ENCODE assay signal across 9 mouse cellular contexts in the genomic region with DNA sequence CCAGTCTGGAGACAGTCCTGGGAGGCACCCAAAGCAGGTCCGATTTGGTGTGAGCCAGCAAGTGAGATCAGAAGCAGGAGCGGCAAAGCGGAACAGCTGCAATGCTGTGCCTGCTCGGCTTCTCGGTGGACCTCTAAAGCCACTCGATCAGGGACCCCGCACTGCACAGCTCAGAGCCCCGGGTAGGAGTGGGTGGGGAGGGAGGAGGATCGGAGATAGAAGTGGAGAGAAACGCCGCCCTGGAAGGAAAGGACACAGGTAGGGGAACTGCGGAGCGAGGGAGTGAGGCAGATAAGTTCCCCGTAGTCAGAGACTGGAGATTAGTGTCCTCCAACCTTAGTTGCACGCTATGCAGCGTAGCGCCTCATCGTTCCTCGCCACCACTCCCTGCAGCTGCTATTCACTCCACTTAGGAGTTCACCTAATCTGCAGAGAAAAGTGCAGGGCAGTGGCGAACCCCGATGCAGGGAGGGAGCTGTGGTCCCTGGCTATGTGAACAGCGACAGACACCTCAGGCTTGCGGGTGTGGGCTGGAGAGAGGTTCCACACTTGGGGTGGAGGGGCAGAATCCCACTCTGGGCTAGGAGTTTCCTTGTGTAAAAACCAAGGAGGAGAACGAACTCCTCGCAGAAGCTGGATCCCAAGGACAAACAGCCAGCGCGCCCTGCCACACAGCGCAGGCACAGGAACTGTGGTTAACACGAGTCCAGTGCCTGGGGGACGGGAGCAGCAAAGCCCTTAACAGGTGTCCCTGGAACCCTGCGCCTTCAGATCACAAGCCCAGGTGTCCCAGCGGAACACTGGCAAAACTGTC. TPM values are rescaled to one million over a fixed set of nuclear protein-coding genes. Genes with fewer than 3 reads are reported as not detected.
DNase-seq lines count a peak whose midpoint lies in the region; ATAC-seq lines count a peak whose summit lies in the region.
"Had no signal": no experiment of that assay in that cellular context is flagged by ENCODE, and none has a peak within 500 bp of the region (broad histone marks: within the 10 kb centered on the region; RNA-seq: fewer than 3 reads in every experiment).

A gene (minus strand): TSS at position 177 of the 814 bp plus-strand sequence.

- DNase-seq in frontal cortex, postnatal 25 days (ENCODE audit: low spot score in 2 of 2), result no peak
- peak; percentile 13 for DNase-seq in right cerebral cortex, postnatal 4 days
- no peak for DNase-seq in right cerebral cortex, postnatal 25 days
- no peak for DNase-seq in urinary bladder, postnatal 10 days (ENCODE audit: low spot score)

- no peaks in the 10 kb centered on the region for H3K4me1 ChIP-seq in heart, embryonic 16.5 days (ENCODE audit: control insufficient read depth, insufficient read depth, low read length)
- no peaks in the 10 kb centered on the region for H3K4me1 ChIP-seq in limb, embryonic 12.5 days (replicated peaks)
- peaks cover 14% of the 10 kb centered on the region for H3K4me1 ChIP-seq in neural tube, embryonic 13.5 days (replicated peaks)

- H3K27ac ChIP-seq in heart, embryonic 16.5 days (ENCODE audit: low read length), result no peak within 1 kb of the TSS
- no peak within 1 kb of the TSS for H3K27ac ChIP-seq in limb, embryonic 12.5 days
- no peak within 1 kb of the TSS for H3K27ac ChIP-seq in neural tube, embryonic 13.5 days (replicated peaks)

- H3K9me3 ChIP-seq in heart, embryonic 16.5 days (replicated peaks; ENCODE audit: control insufficient read depth, low read length), result no peaks in the 10 kb centered on the region
- no peaks in the 10 kb centered on the region for H3K9me3 ChIP-seq in limb, embryonic 12.5 days
- H3K9me3 ChIP-seq in neural tube, embryonic 13.5 days, result no peaks in the 10 kb centered on the region

- peak within 1 kb of the TSS; percentile 91 for H3K4me2 ChIP-seq in heart, embryonic 16.5 days (ENCODE audit: low read depth, low read length)
- H3K4me2 ChIP-seq in limb, embryonic 12.5 days, result peak within 1 kb of the TSS; percentile 84
- peak within 1 kb of the TSS; percentile 87 for H3K4me2 ChIP-seq in neural tube, embryonic 13.5 days

- peak within 1 kb of the TSS; percentile 62 for H3K9ac ChIP-seq in heart, embryonic 16.5 days (ENCODE audit: low read length)
- H3K9ac ChIP-seq in limb, embryonic 12.5 days (replicated peaks), result peak within 1 kb of the TSS; percentile 40
- peak within 1 kb of the TSS; percentile 70 for H3K9ac ChIP-seq in neural tube, embryonic 13.5 days

- peak within 1 kb of the TSS; percentile 57 for H3K4me3 ChIP-seq in heart, embryonic 16.5 days (ENCODE audit: low read length)
- peak within 1 kb of the TSS; percentile 42 for H3K4me3 ChIP-seq in limb, embryonic 12.5 days (replicated peaks)
- H3K4me3 ChIP-seq in neural tube, embryonic 13.5 days, result peak within 1 kb of the TSS; percentile 46

- ATAC-seq in frontal cortex, adult (ENCODE audit: low TSS enrichment), result peak; percentile 66
- ATAC-seq in heart, embryonic 16.5 days (replicated peaks; ENCODE audit: extremely low read depth, insufficient read depth, low FRiP score), result no peak; the same call in 1 of the 2 replicates
- ATAC-seq in limb, embryonic 12.5 days (ENCODE audit: insufficient number of reproducible peaks, insufficient read depth, low FRiP score, low TSS enrichment, low read depth), result peak; percentile 73
- peak; percentile 83 for ATAC-seq in neural tube, embryonic 13.5 days (ENCODE audit: low read depth)

- no peaks in the 10 kb centered on the region for H3K36me3 ChIP-seq in heart, embryonic 16.5 days (ENCODE audit: control insufficient read depth, insufficient read depth)
- H3K36me3 ChIP-seq in limb, embryonic 12.5 days, result no peaks in the 10 kb centered on the region
- no peaks in the 10 kb centered on the region for H3K36me3 ChIP-seq in neural tube, embryonic 13.5 days

- H3K27me3 ChIP-seq in heart, embryonic 16.5 days (ENCODE audit: control insufficient read depth, insufficient read depth, low read length), result 0 out of 2 replicates have a peak, but pooled peaks cover 4% of the 10 kb centered on the region
- H3K27me3 ChIP-seq in limb, embryonic 12.5 days, result peaks cover 21% of the 10 kb centered on the region
- peaks cover 37% of the 10 kb centered on the region for H3K27me3 ChIP-seq in neural tube, embryonic 13.5 days

- whole genome bisulfite sequencing in heart, embryonic 16.5 days, result under 1% methylated on average over 32 of the region's 32 CpGs
- under 1% methylated on average over 32 of the region's 32 CpGs for WGBS in limb, embryonic 12.5 days
- under 1% methylated on average over 32 of the region's 32 CpGs for WGBS in neural tube, embryonic 13.5 days

RNA-seq across cellular contexts. Expression of the gene that starts here (rescaled TPM):
- polyA plus RNA-seq in heart, embryonic 16.5 days (2015; fragmentation: Nextera tagmentation; extraction: Ambion mirVana), result 0.08 and 0.14 TPM in 2 replicates
- polyA plus RNA-seq in limb, embryonic 12.5 days (2016; fragmentation: Nextera tagmentation; extraction: Ambion mirVana), result 0.18 and 0.36 TPM in 2 replicates
- 0.94 and 1.0 TPM in 2 replicates for polyA plus RNA-seq in neural tube, embryonic 13.5 days (2015; fragmentation: Nextera tagmentation; extraction: Ambion mirVana)
- polyA plus RNA-seq: C2C12 had no signal

Comparison
In these comparisons a context has a peak if more than half of its experiments do, and no peak if none do; other contexts are left out.
1. Peak in ATAC-seq, H3K4me3 ChIP-seq, H3K9ac ChIP-seq and H3K4me2 ChIP-seq in limb, embryonic 12.5 days; RNA of the gene not detected or under 1 TPM.